Mouse (Mus musculus): Measurements from ENCODE around the gene Cib2. TPM values are rescaled to one million over a fixed set of nuclear protein-coding genes. Genes with fewer than 3 reads are reported as not detected.

Gene Cib2
- polyA plus RNA-seq, 1 experiment from 2014 or later: 43.4 TPM

GRCm38 (mm10) chr9:54527694-54528093 lies 32.3 kb downstream of the Cib2 start:
- H3K4me3 ChIP-seq (ENCODE audit: low read depth, low read length): no peak overlapping the region
- WGBS: 79% methylated on average over 7 of the region's 7 CpGs

GRCm38 (mm10) chr9:54520286-54520685 lies 39.7 kb downstream of the Cib2 start:
- no peak overlapping the region for H3K9ac ChIP-seq (ENCODE audit: low read length)
- DNase-seq (ENCODE audit: low spot score) (no peak), ATAC-seq (no peak)
- no peak overlapping the region for H3K27ac ChIP-seq (ENCODE audit: low read depth, low read length)
- 83% methylated on average over 4 of the region's 4 CpGs for WGBS
- no peaks in the 10 kb centered on the region for H3K4me1 ChIP-seq (ENCODE audit: control insufficient read depth, insufficient read depth, low read length)
- no peak overlapping the region for H3K4me3 ChIP-seq (ENCODE audit: low read depth, low read length)
- no peak overlapping the region for H3K4me2 ChIP-seq (ENCODE audit: low read length)
- H3K27me3 ChIP-seq (replicated peaks; ENCODE audit: control insufficient read depth, insufficient read depth, low read length): no peaks in the 10 kb centered on the region
- no peaks in the 10 kb centered on the region for H3K36me3 ChIP-seq (ENCODE audit: control insufficient read depth, insufficient read depth, low read length)
- H3K9me3 ChIP-seq (replicated peaks; ENCODE audit: control insufficient read depth, low read length): no peaks in the 10 kb centered on the region

More at GRCm38 (mm10) chr9:54527694-54528093, 32.3 kb downstream of the Cib2 start:
- H3K9me3 ChIP-seq (replicated peaks; ENCODE audit: control insufficient read depth, low read length): no peaks in the 10 kb centered on the region
- no peaks in the 10 kb centered on the region for H3K36me3 ChIP-seq (ENCODE audit: control insufficient read depth, insufficient read depth, low read length)
- DNase-seq (ENCODE audit: low spot score) (no peak), ATAC-seq (no peak)
- 0 out of 2 replicates have a peak, but pooled peaks cover 4% of the 10 kb centered on the region for H3K4me1 ChIP-seq (ENCODE audit: control insufficient read depth, insufficient read depth, low read length)
- no peak overlapping the region for H3K27ac ChIP-seq (ENCODE audit: low read depth, low read length)
- no peaks in the 10 kb centered on the region for H3K27me3 ChIP-seq (replicated peaks; ENCODE audit: control insufficient read depth, insufficient read depth, low read length)
- H3K9ac ChIP-seq (ENCODE audit: low read length): no peak overlapping the region
- H3K4me2 ChIP-seq (ENCODE audit: low read length): no peak overlapping the region

GRCm38 (mm10) chr9:54518921-54519320 lies 41.1 kb downstream of the Cib2 start:
- Histone ChIP-seq H3K27me3 (replicated peaks; ENCODE audit: control insufficient read depth, insufficient read depth, low read length) (no peaks in the 10 kb centered on the region), H3K9ac (ENCODE audit: low read length) (no peak overlapping the region), H3K9me3 (replicated peaks; ENCODE audit: control insufficient read depth, low read length) (no peaks in the 10 kb centered on the region), H3K4me3 (ENCODE audit: low read depth, low read length) (no peak overlapping the region), H3K36me3 (ENCODE audit: control insufficient read depth, insufficient read depth, low read length) (no peaks in the 10 kb centered on the region), H3K27ac (ENCODE audit: low read depth, low read length) (no peak overlapping the region), H3K4me2 (ENCODE audit: low read length) (no peak overlapping the region), H3K4me1 (ENCODE audit: control insufficient read depth, insufficient read depth, low read length) (no peaks in the 10 kb centered on the region)
- DNase-seq (ENCODE audit: low spot score) (no peak), ATAC-seq (no peak)
- 73% methylated on average over 7 of the region's 7 CpGs for WGBS

GRCm38 (mm10) chr9:54515991-54516390 lies 44.0 kb downstream of the Cib2 start:
- H3K4me1 ChIP-seq (ENCODE audit: control insufficient read depth, insufficient read depth, low read length): no peaks in the 10 kb centered on the region

DNA sequence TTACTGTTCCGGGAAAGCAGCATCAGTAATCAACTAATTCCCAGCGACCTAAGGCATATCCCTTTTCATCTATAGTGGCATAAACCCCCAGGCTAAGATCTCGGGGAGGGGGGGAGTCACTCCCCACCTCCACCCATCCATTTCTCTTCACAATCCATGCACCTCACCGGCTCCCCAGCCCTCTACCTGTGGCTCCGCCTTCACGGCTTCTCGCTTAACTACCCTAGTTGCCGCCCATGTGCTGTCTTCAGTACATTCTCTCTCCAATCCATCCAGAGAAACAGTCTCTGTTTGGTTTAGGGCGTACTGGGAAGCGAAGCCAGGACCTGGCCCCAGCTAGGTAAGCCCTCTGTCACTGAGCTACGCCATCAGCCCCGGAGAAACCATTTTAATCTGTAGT lies 57.1 kb downstream of the Cib2 start:
- Histone ChIP-seq H3K27ac (ENCODE audit: low read depth, low read length) (no peak overlapping the region), H3K4me3 (ENCODE audit: low read depth, low read length) (no peak overlapping the region), H3K9me3 (replicated peaks; ENCODE audit: control insufficient read depth, low read length) (no peaks in the 10 kb centered on the region), H3K9ac (ENCODE audit: low read length) (peak overlapping the region; percentile 21; the same call in 1 of the 2 replicates), H3K27me3 (replicated peaks; ENCODE audit: control insufficient read depth, insufficient read depth, low read length) (no peaks in the 10 kb centered on the region), H3K4me1 (ENCODE audit: control insufficient read depth, insufficient read depth, low read length) (peaks cover 10% of the 10 kb centered on the region), H3K36me3 (ENCODE audit: control insufficient read depth, insufficient read depth, low read length) (no peaks in the 10 kb centered on the region), H3K4me2 (ENCODE audit: low read length) (peak overlapping the region; percentile 68)
- no peak for DNase-seq (ENCODE audit: low spot score)
- no peak for ATAC-seq
- 7% methylated on average over 12 of the region's 12 CpGs for WGBS

More at GRCm38 (mm10) chr9:54515991-54516390, 44.0 kb downstream of the Cib2 start:
- Histone ChIP-seq H3K27ac (ENCODE audit: low read depth, low read length) (no peak overlapping the region), H3K9me3 (replicated peaks; ENCODE audit: control insufficient read depth, low read length) (no peaks in the 10 kb centered on the region), H3K9ac (ENCODE audit: low read length) (no peak overlapping the region), H3K36me3 (ENCODE audit: control insufficient read depth, insufficient read depth, low read length) (no peaks in the 10 kb centered on the region), H3K4me2 (ENCODE audit: low read length) (no peak overlapping the region), H3K4me3 (ENCODE audit: low read depth, low read length) (no peak overlapping the region), H3K27me3 (replicated peaks; ENCODE audit: control insufficient read depth, insufficient read depth, low read length) (no peaks in the 10 kb centered on the region)
- ATAC-seq: no peak
- no peak for DNase-seq (ENCODE audit: low spot score)
- WGBS: 87% methylated on average over 2 of the region's 2 CpGs

DNA sequence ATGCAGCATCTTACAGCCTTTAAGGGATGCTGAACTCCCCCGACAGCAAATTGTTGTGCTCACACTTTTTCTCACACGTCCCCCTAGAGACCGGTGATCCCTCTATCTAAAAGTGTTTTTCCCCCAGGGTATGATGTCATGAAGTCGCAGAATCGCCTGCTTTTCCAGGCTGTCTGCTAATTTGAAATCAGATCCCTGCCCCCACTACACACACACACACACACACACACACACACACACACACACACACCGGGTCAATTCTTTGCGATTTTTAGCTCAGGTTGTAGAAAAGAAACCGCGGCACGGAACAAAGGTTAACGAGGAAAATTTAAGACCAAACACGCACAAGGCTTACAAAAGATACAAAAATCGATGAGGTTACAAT lies 57.9 kb downstream of the Cib2 start:
- peak overlapping the region; percentile 68 for H3K4me2 ChIP-seq (ENCODE audit: low read length)
- DNase-seq (ENCODE audit: low spot score) (no peak), ATAC-seq (no peak)
- no peaks in the 10 kb centered on the region for H3K9me3 ChIP-seq (replicated peaks; ENCODE audit: control insufficient read depth, low read length)
- H3K27me3 ChIP-seq (replicated peaks; ENCODE audit: control insufficient read depth, insufficient read depth, low read length): no peaks in the 10 kb centered on the region
- peak overlapping the region; percentile 92 for H3K9ac ChIP-seq (ENCODE audit: low read length)
- WGBS: 2% methylated on average over 13 of the region's 13 CpGs
- peak overlapping the region; percentile 81 for H3K4me3 ChIP-seq (ENCODE audit: low read depth, low read length)
- H3K36me3 ChIP-seq (ENCODE audit: control insufficient read depth, insufficient read depth, low read length): no peaks in the 10 kb centered on the region
- H3K4me1 ChIP-seq (ENCODE audit: control insufficient read depth, insufficient read depth, low read length): peaks cover 10% of the 10 kb centered on the region
- 0 out of 2 replicates have a peak overlapping the region, but pooled peaks have one; percentile 85 for H3K27ac ChIP-seq (ENCODE audit: low read depth, low read length)

DNA sequence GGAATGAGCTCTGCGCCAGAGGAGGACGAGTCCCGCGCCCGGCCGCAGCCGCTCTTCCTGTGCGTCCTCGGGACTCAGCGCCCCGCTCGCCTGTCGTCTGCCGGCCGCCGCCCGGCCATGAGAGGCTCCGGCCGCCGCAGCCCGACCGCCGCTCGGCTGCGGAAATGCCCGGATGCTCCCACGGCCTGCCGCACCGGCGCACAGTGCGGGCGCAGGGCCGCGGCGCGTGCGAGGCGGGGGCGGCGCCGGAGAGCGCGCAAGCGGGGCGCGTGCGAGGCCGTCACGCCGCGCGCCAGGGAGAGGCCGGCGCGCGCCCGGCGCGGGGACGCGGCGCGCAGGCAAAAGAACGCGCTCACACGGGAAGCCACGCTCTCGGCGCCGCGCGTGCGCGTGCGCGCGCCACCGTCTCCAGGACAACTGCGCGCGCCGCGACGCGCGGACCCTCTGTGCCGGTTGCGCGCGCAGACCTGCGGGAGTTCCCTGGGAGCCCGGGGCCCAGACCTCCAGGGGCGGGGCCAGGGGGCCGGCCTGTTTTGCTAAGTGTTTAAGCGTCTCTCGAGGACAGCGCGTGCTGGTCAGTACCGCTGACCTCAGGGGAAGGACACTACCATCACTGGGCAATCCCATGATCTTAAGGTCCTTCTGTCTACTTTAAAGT lies 58.4 kb downstream of the Cib2 start, which contains the start of gene Dmxl2:
Gene Dmxl2, minus strand, starts transcription at position 174 of the 658 bp plus-strand sequence.
- Histone ChIP-seq H3K4me1 (ENCODE audit: control insufficient read depth, insufficient read depth, low read length) (peaks cover 10% of the 10 kb centered on the region), H3K36me3 (ENCODE audit: control insufficient read depth, insufficient read depth, low read length) (no peaks in the 10 kb centered on the region), H3K9ac (ENCODE audit: low read length) (peak within 1 kb of the TSS; percentile 92), H3K4me2 (ENCODE audit: low read length) (peak within 1 kb of the TSS; percentile 68), H3K27ac (ENCODE audit: low read depth, low read length) (peak within 1 kb of the TSS; percentile 85), H3K9me3 (replicated peaks; ENCODE audit: control insufficient read depth, low read length) (no peaks in the 10 kb centered on the region), H3K27me3 (replicated peaks; ENCODE audit: control insufficient read depth, insufficient read depth, low read length) (no peaks in the 10 kb centered on the region), H3K4me3 (ENCODE audit: low read depth, low read length) (peak within 1 kb of the TSS; percentile 81)
- ATAC-seq (peak; percentile 95), DNase-seq (ENCODE audit: low spot score) (peak; percentile 96)
- 0% methylated on average over 85 of the region's 99 CpGs for WGBS

GRCm38 (mm10) chr9:54500832-54501452 lies 59.1 kb downstream of the Cib2 start:
- peak overlapping the region; percentile 81 for H3K4me3 ChIP-seq (ENCODE audit: low read depth, low read length)
- peaks cover 10% of the 10 kb centered on the region for H3K4me1 ChIP-seq (ENCODE audit: control insufficient read depth, insufficient read depth, low read length)
- DNase-seq (ENCODE audit: low spot score) (peak; percentile 56), ATAC-seq (peak; percentile 65)
- no peaks in the 10 kb centered on the region for H3K27me3 ChIP-seq (replicated peaks; ENCODE audit: control insufficient read depth, insufficient read depth, low read length)
- H3K9ac ChIP-seq (ENCODE audit: low read length): peak overlapping the region; percentile 92
- peak overlapping the region; percentile 68 for H3K4me2 ChIP-seq (ENCODE audit: low read length)
- no peaks in the 10 kb centered on the region for H3K9me3 ChIP-seq (replicated peaks; ENCODE audit: control insufficient read depth, low read length)
- H3K36me3 ChIP-seq (ENCODE audit: control insufficient read depth, insufficient read depth, low read length): no peaks in the 10 kb centered on the region
- WGBS: under 1% methylated on average over 34 of the region's 43 CpGs
- peak overlapping the region; percentile 85 for H3K27ac ChIP-seq (ENCODE audit: low read depth, low read length)

DNA sequence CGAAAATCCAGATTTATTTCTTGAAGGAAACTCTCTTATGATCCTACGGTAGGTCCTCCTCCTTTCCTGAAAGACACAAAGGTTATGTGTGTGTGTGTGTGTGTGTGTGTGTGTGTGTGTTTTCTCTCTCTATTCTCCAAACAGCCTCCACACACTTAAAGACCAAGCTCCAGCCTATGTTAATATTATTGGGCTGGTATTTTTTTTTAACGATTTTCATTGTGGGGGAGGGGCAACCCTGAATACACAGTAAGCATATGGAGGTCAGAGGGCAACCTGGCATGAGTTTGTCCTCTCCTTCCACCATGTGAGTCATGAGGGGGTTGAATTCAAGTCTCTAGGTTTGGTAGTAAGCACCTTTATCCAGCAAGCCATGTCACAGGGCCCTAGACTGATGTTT lies 60.2 kb downstream of the Cib2 start:
- Histone ChIP-seq H3K4me3 (ENCODE audit: low read depth, low read length) (peak overlapping the region; percentile 81; the same call in 1 of the 2 replicates), H3K27ac (ENCODE audit: low read depth, low read length) (no peak overlapping the region), H3K36me3 (ENCODE audit: control insufficient read depth, insufficient read depth, low read length) (no peaks in the 10 kb centered on the region), H3K27me3 (replicated peaks; ENCODE audit: control insufficient read depth, insufficient read depth, low read length) (no peaks in the 10 kb centered on the region), H3K9ac (ENCODE audit: low read length) (no peak overlapping the region), H3K4me1 (ENCODE audit: control insufficient read depth, insufficient read depth, low read length) (peaks cover 10% of the 10 kb centered on the region), H3K9me3 (replicated peaks; ENCODE audit: control insufficient read depth, low read length) (no peaks in the 10 kb centered on the region), H3K4me2 (ENCODE audit: low read length) (peak overlapping the region; percentile 68)
- WGBS: 80% methylated on average over 3 of the region's 3 CpGs
- ATAC-seq (no peak), DNase-seq (ENCODE audit: low spot score) (no peak)
